In the genomic region with DNA sequence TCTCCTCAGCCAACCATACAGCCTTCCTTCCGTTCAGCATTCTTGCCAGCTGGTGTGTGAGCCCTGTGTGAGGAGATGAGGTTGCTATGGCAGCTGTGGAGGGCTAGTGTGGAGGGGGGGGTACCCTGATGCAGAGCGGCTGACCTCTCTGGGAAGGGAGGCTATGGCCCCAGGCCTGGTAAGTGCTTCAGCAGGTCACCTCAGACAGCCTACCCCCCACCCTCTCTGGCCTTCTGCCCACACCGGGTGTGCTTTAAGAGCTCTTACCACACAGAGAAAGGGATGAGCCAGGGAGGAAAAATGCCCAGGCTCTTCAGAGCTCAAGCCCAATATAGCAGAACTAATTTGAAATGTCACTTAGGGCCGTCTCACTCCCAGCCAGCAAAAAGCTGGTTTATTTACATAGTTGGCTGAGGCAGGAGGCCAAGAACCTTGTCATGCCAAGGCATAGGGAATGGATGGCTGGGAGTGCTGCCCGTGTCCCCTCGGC, we compare ENCODE assay signal across 9 mouse cellular contexts.
DNase-seq lines count a peak whose midpoint lies in the region; ATAC-seq lines count a peak whose summit lies in the region.
"Had no signal": no experiment of that assay in that cellular context is flagged by ENCODE, and none has a peak within 500 bp of the region (broad histone marks: within the 10 kb centered on the region; RNA-seq: fewer than 3 reads in every experiment).

No protein-coding gene starts in this region.

- no peak overlapping the region for H3K9ac ChIP-seq in forebrain, embryonic 11.5 days (ENCODE audit: low read length)
- no peak overlapping the region for H3K9ac ChIP-seq in forebrain, embryonic 16.5 days (replicated peaks; ENCODE audit: low read depth, low read length)

- ATAC-seq in forebrain, embryonic 11.5 days (replicated peaks; ENCODE audit: low FRiP score), result peak; percentile 24; the same call in 1 of the 2 replicates
- ATAC-seq in forebrain, embryonic 16.5 days, result peak; percentile 91

- H3K4me3 ChIP-seq in forebrain, embryonic 11.5 days (ENCODE audit: low read depth, low read length), result no peak overlapping the region
- no peak overlapping the region for H3K4me3 ChIP-seq in forebrain, embryonic 10.5 days
- H3K4me3 ChIP-seq in forebrain, embryonic 16.5 days (replicated peaks; ENCODE audit: low read length), result no peak overlapping the region

- no peak overlapping the region for H3K27ac ChIP-seq in forebrain, embryonic 11.5 days (ENCODE audit: low read depth, low read length)
- H3K27ac ChIP-seq in forebrain, embryonic 10.5 days, result no peak overlapping the region
- peak overlapping the region; percentile 70 for H3K27ac ChIP-seq in forebrain, embryonic 16.5 days (ENCODE audit: low read length)

- 57% methylated on average over 6 of the region's 6 CpGs for WGBS in forebrain, embryonic 11.5 days
- 66% methylated on average over 6 of the region's 6 CpGs for WGBS in forebrain, embryonic 10.5 days
- 53% methylated on average over 5 of the region's 6 CpGs for WGBS in forebrain, embryonic 16.5 days

- H3K27me3 ChIP-seq in forebrain, embryonic 11.5 days (ENCODE audit: control insufficient read depth, insufficient read depth, low read length), result peaks cover 12% of the 10 kb centered on the region
- peaks cover 97% of the 10 kb centered on the region for H3K27me3 ChIP-seq in forebrain, embryonic 10.5 days (ENCODE audit: poor library complexity, severe bottlenecking)
- H3K27me3 ChIP-seq in forebrain, embryonic 16.5 days (replicated peaks; ENCODE audit: control insufficient read depth, insufficient read depth, low read length), result no peaks in the 10 kb centered on the region

- H3K4me2 ChIP-seq in forebrain, embryonic 11.5 days (ENCODE audit: low read depth, low read length, severe bottlenecking), result no peak overlapping the region
- no peak overlapping the region for H3K4me2 ChIP-seq in forebrain, embryonic 16.5 days (ENCODE audit: low read length)

- no peaks in the 10 kb centered on the region for H3K9me3 ChIP-seq in forebrain, embryonic 11.5 days (ENCODE audit: control insufficient read depth, low read length)
- H3K9me3 ChIP-seq in forebrain, embryonic 10.5 days, result no peaks in the 10 kb centered on the region
- no peaks in the 10 kb centered on the region for H3K9me3 ChIP-seq in forebrain, embryonic 16.5 days (ENCODE audit: control insufficient read depth, low read length)

- no peak for DNase-seq in forebrain, embryonic 11.5 days (ENCODE audit: low spot score)
- no peak for DNase-seq in forebrain, embryonic 10.5 days (ENCODE audit: extremely low spot score, low spot score)
- peak; percentile 87 for DNase-seq in 3134 (ENCODE audit: extremely low read depth, insufficient read length, low spot score)
- DNase-seq in lung, postnatal 14 days, result peak; percentile 21
- DNase-seq in ovary, postnatal 14 days (ENCODE audit: low spot score), result no peak
- no peak for DNase-seq in adrenal gland, adult 18-20 months (ENCODE audit: low spot score in 2 of 2)
- no peak for DNase-seq in T-cell, adult 2 months (ENCODE audit: low spot score)
- DNase-seq: adrenal gland, postnatal 14 days had no signal

- no peaks in the 10 kb centered on the region for H3K36me3 ChIP-seq in forebrain, embryonic 11.5 days (ENCODE audit: control insufficient read depth, insufficient read depth, low read length)
- H3K36me3 ChIP-seq in forebrain, embryonic 10.5 days (replicated peaks), result no peaks in the 10 kb centered on the region
- H3K36me3 ChIP-seq in forebrain, embryonic 16.5 days (ENCODE audit: control insufficient read depth, insufficient read depth), result no peaks in the 10 kb centered on the region

- 0 out of 2 replicates have a peak, but pooled peaks cover 2% of the 10 kb centered on the region for H3K4me1 ChIP-seq in forebrain, embryonic 11.5 days (replicated peaks; ENCODE audit: control insufficient read depth, insufficient read depth, low read length)
- peaks cover 10% of the 10 kb centered on the region for H3K4me1 ChIP-seq in forebrain, embryonic 10.5 days
- peaks cover 8% of the 10 kb centered on the region for H3K4me1 ChIP-seq in forebrain, embryonic 16.5 days (replicated peaks; ENCODE audit: control insufficient read depth, insufficient read depth, low read length)

Comparison
In these comparisons a context has a peak if more than half of its experiments do, and no peak if none do; other contexts are left out.
1. DNase-seq: peak in 3134 (single experiment) and lung, postnatal 14 days (single experiment); none in forebrain, embryonic 11.5 days (single experiment), forebrain, embryonic 10.5 days (single experiment), ovary, postnatal 14 days (single experiment), adrenal gland, adult 18-20 months (0 of 2) and T-cell, adult 2 months (single experiment).